Mouse (Mus musculus) heart, embryonic 14.5 days (tissue): Measurements from ENCODE around the gene Naa35. TPM values are rescaled to one million over a fixed set of nuclear protein-coding genes. Genes with fewer than 3 reads are reported as not detected.

Source experiments
- ATAC-seq: fragments of 200-750 bp; cut with Nextera tagmentation; 2 replicates; pipeline ENCODE4 v1.8.0; 2017; ENCODE audit warnings: low read depth, moderate TSS enrichment; ENCODE audit not compliant: insufficient number of reproducible peaks, insufficient read depth, low FRiP score
- H3K27ac ChIP-seq, 2 experiments: fragments of 200-500 bp in 1 of 2; fragments of 300-500 bp in 1 of 2; sonication (generic) in 1 of 2; replicated peaks in 1 of 2; 2 replicates each; pipeline ENCODE4 v1.5.1; 2012 to 2014; ENCODE audit warnings: low read depth in 2 of 2, low read length in 2 of 2, control low read depth in 1 of 2, mild to moderate bottlenecking in 1 of 2, mixed read lengths in 1 of 2; ENCODE audit not compliant: control insufficient read depth in 1 of 2, insufficient read depth in 1 of 2
- H3K27me3 ChIP-seq: fragments of 300-500 bp; sonication (generic); 2 replicates; pipeline ENCODE4 v1.6.1; 2014; ENCODE audit warnings: mild to moderate bottlenecking, low read length, control low read depth; ENCODE audit not compliant: control insufficient read depth, insufficient read depth
- H3K36me3 ChIP-seq: fragments of 300-500 bp; sonication (generic); 2 replicates; pipeline ENCODE4 v1.6.1; 2014; ENCODE audit warnings: mild to moderate bottlenecking, control low read depth, low read length, mixed read lengths; ENCODE audit not compliant: control insufficient read depth, insufficient read depth
- H3K4me1 ChIP-seq, 2 experiments: fragments of 200-500 bp in 1 of 2; fragments of 300-500 bp in 1 of 2; sonication (generic) in 1 of 2; 2 replicates each; pipeline ENCODE4 v1.6.1; 2012 to 2014; ENCODE audit warnings: low read length in 2 of 2, control low read depth in 1 of 2, mixed read lengths in 1 of 2; ENCODE audit not compliant: control insufficient read depth in 2 of 2, insufficient read depth in 2 of 2
- H3K4me2 ChIP-seq: fragments of 300-500 bp; sonication (generic); 2 replicates; pipeline ENCODE4 v1.6.1; 2014; ENCODE audit warnings: mild to moderate bottlenecking, low read length
- H3K4me3 ChIP-seq, 2 experiments: fragments of 200-500 bp in 1 of 2; fragments of 300-500 bp in 1 of 2; sonication (generic) in 1 of 2; 2 replicates each; pipeline ENCODE4 v1.5.1; 2012 to 2014; ENCODE audit warnings: low read length in 2 of 2, mild to moderate bottlenecking in 2 of 2, control low read depth in 1 of 2, low read depth in 1 of 2, moderate library complexity in 1 of 2; ENCODE audit not compliant: control insufficient read depth in 1 of 2, insufficient read depth in 1 of 2
- H3K9ac ChIP-seq: fragments of 300-500 bp; sonication (generic); 2 replicates; pipeline ENCODE4 v1.6.1; 2014; ENCODE audit warnings: mild to moderate bottlenecking, low read length
- H3K9me3 ChIP-seq: fragments of 300-500 bp; sonication (generic); 2 replicates; pipeline ENCODE4 v1.6.1; 2016; ENCODE audit warnings: low read length, control low read depth; ENCODE audit not compliant: control insufficient read depth
- WGBS: fragments of 180-500 bp; shearing (Covaris S2); extraction: QIAGEN DNeasy Blood & Tissue Kit; methylation state at CpG from one replicate; pipeline ENCODE4 v1.1.7; 2014; 5-methylcytosine and 5-hydroxymethylcytosine counted together
- polyA plus RNA-seq: library from polyadenylated mRNA; unstranded; fragments of >200 nt; fragmentation: Nextera tagmentation; extraction: Ambion mirVana; gene quantifications from 2 replicates; pipeline ENCODE4 v1.2.1, GENCODE M21; 2014

The Naa35 gene
- polyA plus RNA-seq, 1 experiment from 2014 or later, result 70.3 TPM

GRCm38 (mm10) chr13:59592630-59593029, 7.6 kb downstream of the Naa35 start:
- Histone ChIP-seq H3K27ac (no peak overlapping the region), H3K36me3 (peaks cover 85% of the 10 kb centered on the region), H3K4me3 (no peak overlapping the region), H3K27me3 (no peaks in the 10 kb centered on the region), H3K4me2 (no peak overlapping the region), H3K9me3 (no peaks in the 10 kb centered on the region), H3K9ac (no peak overlapping the region), H3K4me1 (no peaks in the 10 kb centered on the region)
- 96% methylated on average over 1 of the region's 1 CpGs for WGBS
- ATAC-seq, result no peak

- no peak for ATAC-seq
- no peaks in the 10 kb centered on the region for H3K27me3 ChIP-seq
- 85% methylated on average over 5 of the region's 5 CpGs for WGBS
These were observed 18.0 kb downstream of the Naa35 start for GRCm38 (mm10) chr13:59603096-59603495.

GRCm38 (mm10) chr13:59604511-59604910, 19.5 kb downstream of the Naa35 start:
- WGBS, result 92% methylated on average over 1 of the region's 1 CpGs

More at GRCm38 (mm10) chr13:59603096-59603495, 18.0 kb downstream of the Naa35 start:
- no peak overlapping the region for H3K9ac ChIP-seq
- H3K27ac ChIP-seq, result no peak overlapping the region
- no peaks in the 10 kb centered on the region for H3K9me3 ChIP-seq
- peaks cover 89% of the 10 kb centered on the region for H3K36me3 ChIP-seq
- no peak overlapping the region for H3K4me2 ChIP-seq
- H3K4me3 ChIP-seq, result no peak overlapping the region
- no peaks in the 10 kb centered on the region for H3K4me1 ChIP-seq

GRCm38 (mm10) chr13:59605221-59605922, 20.3 kb downstream of the Naa35 start:
- Histone ChIP-seq H3K4me1 (peaks cover 2 to 9% of the 10 kb centered on the region in 2 experiments; a peak in 2 of 4 replicates), H3K27me3 (no peaks in the 10 kb centered on the region), H3K36me3 (peaks cover 95% of the 10 kb centered on the region), H3K9ac (no peak overlapping the region), H3K4me3 (no peak overlapping the region), H3K27ac (no peak overlapping the region), H3K9me3 (no peaks in the 10 kb centered on the region), H3K4me2 (no peak overlapping the region)
- 82% methylated on average over 10 of the region's 10 CpGs for WGBS
- ATAC-seq, result no peak

More at GRCm38 (mm10) chr13:59604511-59604910, 19.5 kb downstream of the Naa35 start:
- Histone ChIP-seq H3K36me3 (peaks cover 98% of the 10 kb centered on the region), H3K4me3 (no peak overlapping the region), H3K9ac (no peak overlapping the region), H3K4me2 (no peak overlapping the region), H3K27ac (no peak overlapping the region), H3K9me3 (no peaks in the 10 kb centered on the region), H3K4me1 (0 out of 4 replicates have a peak, but pooled peaks cover 0 to under 1% of the 10 kb centered on the region in 2 experiments), H3K27me3 (no peaks in the 10 kb centered on the region)
- ATAC-seq, result no peak

- H3K36me3 ChIP-seq, result peaks cover 92% of the 10 kb centered on the region
- no peak for ATAC-seq
- peaks cover 4 to 19% of the 10 kb centered on the region in 2 experiments; a peak in 2 of 4 replicates for H3K4me1 ChIP-seq
- no peak overlapping the region for H3K4me3 ChIP-seq
- peak overlapping the region; percentile 90 to 91; a peak in 3 of 4 replicates for H3K27ac ChIP-seq
- H3K9me3 ChIP-seq, result no peaks in the 10 kb centered on the region
- H3K4me2 ChIP-seq, result no peak overlapping the region
- no peak overlapping the region for H3K9ac ChIP-seq
- H3K27me3 ChIP-seq, result no peaks in the 10 kb centered on the region
- 87% methylated on average over 4 of the region's 4 CpGs for WGBS
These were observed 24.8 kb downstream of the Naa35 start for GRCm38 (mm10) chr13:59609885-59610284.

GRCm38 (mm10) chr13:59610437-59610836, 25.4 kb downstream of the Naa35 start:
- ATAC-seq, result peak; percentile 56; the same call in 1 of the 2 replicates
- Histone ChIP-seq H3K9me3 (no peaks in the 10 kb centered on the region), H3K27ac (peak overlapping the region; percentile 90 to 91), H3K4me3 (no peak overlapping the region), H3K27me3 (no peaks in the 10 kb centered on the region), H3K36me3 (peaks cover 92% of the 10 kb centered on the region), H3K4me2 (0 out of 2 replicates have a peak overlapping the region, but pooled peaks have one; percentile 12), H3K4me1 (peaks cover 4 to 19% of the 10 kb centered on the region in 2 experiments; a peak in 2 of 4 replicates), H3K9ac (peak overlapping the region; percentile 50; the same call in 1 of the 2 replicates)
- 47% methylated on average over 2 of the region's 2 CpGs for WGBS

GRCm38 (mm10) chr13:59613868-59614267, 28.8 kb downstream of the Naa35 start:
- ATAC-seq, result no peak
- Histone ChIP-seq H3K4me3 (no peak overlapping the region), H3K27ac (no peak overlapping the region), H3K4me1 (peaks cover 4 to 19% of the 10 kb centered on the region in 2 experiments; a peak in 2 of 4 replicates), H3K4me2 (no peak overlapping the region), H3K36me3 (peaks cover 82% of the 10 kb centered on the region), H3K9ac (no peak overlapping the region), H3K27me3 (no peaks in the 10 kb centered on the region), H3K9me3 (no peaks in the 10 kb centered on the region)
- 51% methylated on average over 4 of the region's 4 CpGs for WGBS
